Mouse (Mus musculus) testis, adult 2 months (tissue): ENCODE measurements around the gene Shpk. TPM values are rescaled to one million over a fixed set of nuclear protein-coding genes. Genes with fewer than 3 reads are reported as not detected.

Experiments
- H3K27ac ChIP-seq: fragments of 200-500 bp; 2 replicates; pipeline ENCODE4 v1.5.1; 2012; ENCODE audit warnings: low read depth, low read length; ENCODE audit not compliant: control insufficient read depth, insufficient read depth
- H3K27me3 ChIP-seq: fragments of 200-500 bp; 2 replicates; pipeline ENCODE4 v1.6.1; 2012; ENCODE audit warnings: mild to moderate bottlenecking, low read length, moderate library complexity; ENCODE audit not compliant: control insufficient read depth, insufficient read depth
- H3K36me3 ChIP-seq: fragments of 200-500 bp; 2 replicates; pipeline ENCODE4 v1.6.1; 2012; ENCODE audit warnings: mild to moderate bottlenecking, low read length; ENCODE audit not compliant: control insufficient read depth, insufficient read depth
- H3K4me1 ChIP-seq: fragments of 200-500 bp; 2 replicates; pipeline ENCODE4 v1.6.1; 2012; ENCODE audit warnings: low read length; ENCODE audit not compliant: control insufficient read depth, insufficient read depth
- H3K4me3 ChIP-seq: fragments of 200-500 bp; 2 replicates; pipeline ENCODE4 v1.5.1; 2012; ENCODE audit warnings: low read depth, mild to moderate bottlenecking, low read length, moderate library complexity, mixed read lengths; ENCODE audit not compliant: control insufficient read depth
- CTCF ChIP-seq: fragments of 200-500 bp; IDR thresholded peaks from 2 replicates; pipeline ENCODE4 v1.5.1; 2012; ENCODE audit warnings: low read depth, mild to moderate bottlenecking, inconsistent platforms, low read length, moderate library complexity; ENCODE audit not compliant: control insufficient read depth, insufficient read depth, insufficient replicate concordance
- POLR2A ChIP-seq: fragments of 200-500 bp; IDR thresholded peaks from 2 replicates; pipeline ENCODE4 v1.6.1; 2012; ENCODE audit warnings: low read depth, mild to moderate bottlenecking, inconsistent platforms, low read length, moderate library complexity; ENCODE audit not compliant: control insufficient read depth
- polyA plus RNA-seq: library from polyadenylated mRNA; depleted of rRNA; stranded (reverse); fragments of >200 nt; gene quantifications from 2 replicates; pipeline ENCODE4 v1.2.3, GENCODE M21; 2012

Shpk gene
- polyA plus RNA-seq, 1 experiment = 2.0 TPM

GRCm38 (mm10) chr11:73222846-73223245 is 23.6 kb downstream of the Shpk start:
- no peak for TF ChIP-seq CTCF
- TF ChIP-seq POLR2A = no peak

GRCm38 (mm10) chr11:73223966-73224365 is 24.7 kb downstream of the Shpk start:
- Histone ChIP-seq H3K27me3 (no peaks in the 10 kb centered on the region), H3K4me1 (no peaks in the 10 kb centered on the region), H3K27ac (no peak overlapping the region), H3K36me3 (no peaks in the 10 kb centered on the region), H3K4me3 (no peak overlapping the region)
- TF ChIP-seq CTCF = no peak
- TF ChIP-seq POLR2A = no peak

More at GRCm38 (mm10) chr11:73222846-73223245, 23.6 kb downstream of the Shpk start:
- Histone ChIP-seq H3K27me3 (no peaks in the 10 kb centered on the region), H3K4me3 (no peak overlapping the region), H3K36me3 (no peaks in the 10 kb centered on the region), H3K4me1 (no peaks in the 10 kb centered on the region), H3K27ac (no peak overlapping the region)

GRCm38 (mm10) chr11:73225856-73226255 is 26.6 kb downstream of the Shpk start:
- TF ChIP-seq POLR2A (no peak), CTCF (no peak)
- no peaks in the 10 kb centered on the region for H3K4me1 ChIP-seq
- H3K36me3 ChIP-seq = no peaks in the 10 kb centered on the region
- H3K27ac ChIP-seq = no peak overlapping the region
- no peak overlapping the region for H3K4me3 ChIP-seq
- H3K27me3 ChIP-seq = no peaks in the 10 kb centered on the region

- TF ChIP-seq CTCF (no peak), POLR2A (no peak)
- H3K4me1 ChIP-seq = no peaks in the 10 kb centered on the region
- no peak overlapping the region for H3K27ac ChIP-seq
- H3K36me3 ChIP-seq = no peaks in the 10 kb centered on the region
- H3K27me3 ChIP-seq = no peaks in the 10 kb centered on the region
- H3K4me3 ChIP-seq = no peak overlapping the region
These were observed 29.6 kb downstream of the Shpk start for GRCm38 (mm10) chr11:73228881-73229280.

- H3K4me3 ChIP-seq = no peak overlapping the region
- TF ChIP-seq POLR2A = no peak
- no peak for TF ChIP-seq CTCF
- no peaks in the 10 kb centered on the region for H3K27me3 ChIP-seq
- H3K36me3 ChIP-seq = no peaks in the 10 kb centered on the region
- no peaks in the 10 kb centered on the region for H3K4me1 ChIP-seq
- H3K27ac ChIP-seq = no peak overlapping the region
These were observed 30.8 kb downstream of the Shpk start for GRCm38 (mm10) chr11:73230081-73230480.

GRCm38 (mm10) chr11:73232513-73232912 is 33.3 kb downstream of the Shpk start:
- Histone ChIP-seq H3K27me3 (no peaks in the 10 kb centered on the region), H3K36me3 (no peaks in the 10 kb centered on the region), H3K4me3 (no peak overlapping the region), H3K27ac (no peak overlapping the region), H3K4me1 (no peaks in the 10 kb centered on the region)
- TF ChIP-seq POLR2A (no peak), CTCF (no peak)

GRCm38 (mm10) chr11:73233992-73234391 is 34.7 kb downstream of the Shpk start, which contains the start of gene Trpv1:
Gene Trpv1 (plus strand): TSS chr11:73234292.
- no peaks in the 10 kb centered on the region for H3K27me3 ChIP-seq
- no peaks in the 10 kb centered on the region for H3K4me1 ChIP-seq
- H3K36me3 ChIP-seq = no peaks in the 10 kb centered on the region
- no peak within 1 kb of the TSS for H3K4me3 ChIP-seq
- no peak within 1 kb of the TSS for H3K27ac ChIP-seq
- no peak for TF ChIP-seq POLR2A
- no peak for TF ChIP-seq CTCF

- no peak for TF ChIP-seq POLR2A
- no peak for TF ChIP-seq CTCF
- no peak overlapping the region for H3K4me3 ChIP-seq
- no peak overlapping the region for H3K27ac ChIP-seq
- H3K36me3 ChIP-seq = no peaks in the 10 kb centered on the region
- no peaks in the 10 kb centered on the region for H3K4me1 ChIP-seq
- no peaks in the 10 kb centered on the region for H3K27me3 ChIP-seq
These were observed 36.9 kb downstream of the Shpk start for GRCm38 (mm10) chr11:73235990-73236701.
